ENCODE assay signal across 17 mouse cellular contexts in the genomic region with DNA sequence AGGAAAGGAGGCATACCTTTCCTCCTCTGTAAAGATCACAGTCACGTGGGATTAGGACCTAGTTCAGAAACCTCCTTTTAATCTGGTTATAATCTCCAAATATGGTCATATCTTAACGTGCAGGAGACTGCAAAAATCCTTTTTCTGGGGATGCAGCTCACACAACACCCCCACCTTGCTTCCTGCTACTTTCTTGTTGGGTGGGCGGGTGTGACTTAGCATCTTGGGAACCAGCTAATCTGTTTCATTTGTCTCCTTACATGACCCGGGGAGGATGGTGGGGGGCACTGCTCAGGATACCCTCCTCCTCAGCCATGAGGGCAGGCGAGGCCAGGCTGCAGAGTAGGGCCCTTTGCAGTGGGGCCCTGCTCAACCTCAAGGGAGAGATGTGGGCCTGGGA. TPM values are rescaled to one million over a fixed set of nuclear protein-coding genes. Genes with fewer than 3 reads are reported as not detected.
DNase-seq lines count a peak whose midpoint lies in the region; TF ChIP-seq lines count a peak whose summit lies in the region.
"Had no signal": no experiment of that assay in that cellular context is flagged by ENCODE, and none has a peak within 500 bp of the region (broad histone marks: within the 10 kb centered on the region; RNA-seq: fewer than 3 reads in every experiment).

No protein-coding gene starts in this region.

- no peak overlapping the region for H3K4me3 ChIP-seq in cortical plate, adult 2 months (ENCODE audit: insufficient read depth, low read length)
- H3K4me3 ChIP-seq: heart, embryonic 12.5 days had no signal

- no peak for TF ChIP-seq POLR2A in cortical plate, adult 2 months (IDR thresholded peaks at IDR 0.05; ENCODE audit: extremely low read depth, insufficient read depth, low read length)

- intact Hi-C loops in left cerebral cortex, postnatal 4 days (cut with DNase I), result no loop called here

- no peak for TF ChIP-seq CTCF in cortical plate, adult 2 months (IDR thresholded peaks at IDR 0.05; ENCODE audit: extremely low read depth, insufficient read depth, low read length)

- peak; percentile 58 for DNase-seq in left cerebral cortex, adult 11 months (ENCODE audit: low spot score)
- no peak for DNase-seq in left cerebral cortex, postnatal 4 days
- DNase-seq in left cerebral cortex, adult 18-20 months (ENCODE audit: low spot score in 2 of 2), result peak; percentile 55 to 67
- DNase-seq in right cerebral cortex, postnatal 14 days, result peak; percentile 56
- DNase-seq in cerebellum, adult 18-20 months, result no peak
- DNase-seq in kidney, adult 9 months, result no peak
- DNase-seq: adrenal gland, adult 2 months; cerebellum, adult 2 months; gastrocnemius, postnatal 10 days; kidney, adult 8-10 months; kidney, postnatal 4 days; lung, postnatal 36 days; midbrain, embryonic 14.5 days; thymus, postnatal 36 days had no signal

- peaks cover 7% of the 10 kb centered on the region for H3K4me1 ChIP-seq in cortical plate, adult 2 months (ENCODE audit: control insufficient read depth, insufficient read depth, low read length)

- H3K27ac ChIP-seq in cortical plate, adult 2 months (ENCODE audit: insufficient read depth, low read length), result peak overlapping the region; percentile 76
- H3K27ac ChIP-seq: stomach, postnatal 0 days had no signal

RNA-seq across cellular contexts. Expression of a gene that starts 9.4 kb away (rescaled TPM):
- 10 to 100 TPM; 74.5 to 75.2 TPM for total RNA-seq in left cerebral cortex, postnatal 4 days (2021)
- 160 and 166 TPM in 2 replicates for polyA plus RNA-seq in cortical plate, adult 2 months (2012; rRNA removed)
- total RNA-seq in left cerebral cortex, adult 18-20 months (2021), result 10 to 100 TPM; 77.8 to 88.3 TPM

Comparison
In these comparisons a context has a peak if more than half of its experiments do, and no peak if none do; other contexts are left out.
1. DNase-seq: peak in left cerebral cortex, adult 11 months (single experiment), left cerebral cortex, adult 18-20 months (2 of 2) and right cerebral cortex, postnatal 14 days (single experiment); none in left cerebral cortex, postnatal 4 days (single experiment), cerebellum, adult 18-20 months (0 of 2) and kidney, adult 9 months (single experiment).